Mouse (Mus musculus) urinary bladder, postnatal 4 days (tissue): Measurements from ENCODE around the gene Cit.
"Not testable (repeated sequence)": the region's sequence is repeated elsewhere in the genome, so short reads cannot be mapped to it uniquely, and the experiment has no call there.

Experiments used
- DNase-seq, 2 experiments: peaks; one replicate each; pipeline ENCODE4 v3.0.0; 2021 to 2022; ENCODE audit warnings: low spot score in 2 of 2

Gene Cit

GRCm38 (mm10) chr5:115844766-115845634 lies at the start of gene Cit:
Gene Cit (plus strand): TSS chr5:115845278.
- DNase-seq: peak; percentile 87 to 95

- no peak for DNase-seq
Observed at GRCm38 (mm10) chr5:115799016-115799894, 45.8 kb upstream of the Cit start.

- DNase-seq: no peak
Observed at GRCm38 (mm10) chr5:115799895-115800232, 45.2 kb upstream of the Cit start.

- no peak for DNase-seq
Observed at GRCm38 (mm10) chr5:115812262-115812661, 32.8 kb upstream of the Cit start.

- DNase-seq: no peak
Observed at GRCm38 (mm10) chr5:115817022-115817421, 28.1 kb upstream of the Cit start.

GRCm38 (mm10) chr5:115817655-115818054 lies 27.4 kb upstream of the Cit start:
- not testable (repeated sequence) for DNase-seq

GRCm38 (mm10) chr5:115819966-115820365 lies 25.1 kb upstream of the Cit start:
- DNase-seq: no peak

- no peak for DNase-seq
Observed at GRCm38 (mm10) chr5:115821200-115821599, 23.9 kb upstream of the Cit start.

- DNase-seq: no peak
Observed at GRCm38 (mm10) chr5:115821910-115822309, 23.2 kb upstream of the Cit start.

GRCm38 (mm10) chr5:115832754-115833153 lies 12.3 kb upstream of the Cit start:
- no peak for DNase-seq

- not testable (repeated sequence) for DNase-seq
Observed at GRCm38 (mm10) chr5:115833806-115834205, 11.3 kb upstream of the Cit start.

- DNase-seq: no peak
Observed at GRCm38 (mm10) chr5:115835291-115835690, 9.8 kb upstream of the Cit start.

- DNase-seq: no peak
Observed at GRCm38 (mm10) chr5:115838059-115838458, 7.0 kb upstream of the Cit start.

GRCm38 (mm10) chr5:115840453-115840852 lies 4.6 kb upstream of the Cit start:
- no peak for DNase-seq

- no peak for DNase-seq
Observed at GRCm38 (mm10) chr5:115840946-115841775, 3.9 kb upstream of the Cit start.

GRCm38 (mm10) chr5:115844368-115844765 lies 711 bp upstream of the Cit start:
- no peak for DNase-seq

- DNase-seq: no peak
Observed at GRCm38 (mm10) chr5:115845635-115846174, 627 bp downstream of the Cit start.

GRCm38 (mm10) chr5:115847166-115847565 lies 2.1 kb downstream of the Cit start:
- DNase-seq: no peak

- no peak for DNase-seq
Observed at GRCm38 (mm10) chr5:115848463-115848862, 3.4 kb downstream of the Cit start.

GRCm38 (mm10) chr5:115849263-115849829 lies 4.3 kb downstream of the Cit start:
- no peak for DNase-seq
